Mouse (Mus musculus) forelimb bud, embryonic 11.5 days (tissue): ENCODE measurements around the gene Mndal.
"Not testable (repeated sequence)": the region's sequence is repeated elsewhere in the genome, so short reads cannot be mapped to it uniquely, and the experiment has no call there.

Source experiments
- DNase-seq: peaks from one replicate; pipeline ENCODE4 v3.0.0-alpha.2; 2012; ENCODE audit warnings: low read depth, low spot score

Gene Mndal

DNA sequence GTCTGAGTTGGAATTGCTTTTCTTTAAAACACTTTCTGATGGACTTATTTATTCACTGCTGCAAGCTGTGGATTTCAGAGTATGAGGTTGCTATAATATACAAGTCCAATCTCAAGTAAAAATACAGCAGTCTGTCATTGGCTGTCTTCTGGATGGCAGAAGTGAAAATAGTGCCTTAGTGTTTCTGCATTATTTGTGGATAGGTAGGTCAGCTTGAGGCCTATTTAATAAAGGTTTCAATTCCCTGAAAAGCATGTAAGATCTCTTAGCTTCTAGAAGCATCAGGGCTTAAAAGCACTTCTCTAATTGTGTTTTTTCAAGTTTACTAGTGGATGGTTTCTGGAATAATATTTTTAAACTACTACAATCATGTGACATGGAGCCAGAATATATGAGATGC lies 52.5 kb downstream of the Mndal start:
- DNase-seq, result not testable (repeated sequence)

DNA sequence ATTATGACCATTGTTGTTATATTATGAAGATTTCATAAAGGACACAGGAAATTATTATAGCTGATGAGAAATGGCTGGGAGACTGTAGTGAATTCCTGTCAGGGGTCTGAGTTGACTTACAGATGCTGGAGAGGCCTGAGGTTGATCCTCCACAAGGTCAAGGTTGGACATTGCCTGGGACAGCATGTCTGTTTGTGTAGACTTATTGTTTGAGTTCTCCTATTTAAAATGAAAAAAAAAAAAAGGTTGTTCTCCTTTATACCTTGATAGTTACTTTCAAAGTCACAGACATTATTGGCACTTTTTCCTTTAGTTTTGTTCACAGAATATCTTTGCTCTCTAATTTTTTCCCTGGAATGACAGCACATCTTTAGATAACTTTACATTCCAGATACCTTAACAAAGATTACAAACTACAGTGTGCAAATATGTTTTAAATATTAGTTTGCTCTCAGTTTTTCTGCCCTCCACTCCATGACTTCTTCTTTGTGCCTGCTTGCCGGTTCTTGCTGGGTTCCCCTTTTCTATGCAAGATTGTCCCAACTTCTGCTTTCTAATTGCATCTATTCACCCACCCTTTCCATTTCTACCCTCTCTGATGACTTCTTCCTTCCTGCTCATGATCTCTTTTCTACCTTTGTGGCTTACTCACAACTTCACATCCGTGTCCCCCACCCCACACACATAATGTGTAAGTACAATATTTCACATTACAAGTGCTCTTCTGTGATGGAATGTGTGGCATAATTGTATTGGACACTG lies 55.1 kb downstream of the Mndal start:
- not testable (repeated sequence) for DNase-seq

DNA sequence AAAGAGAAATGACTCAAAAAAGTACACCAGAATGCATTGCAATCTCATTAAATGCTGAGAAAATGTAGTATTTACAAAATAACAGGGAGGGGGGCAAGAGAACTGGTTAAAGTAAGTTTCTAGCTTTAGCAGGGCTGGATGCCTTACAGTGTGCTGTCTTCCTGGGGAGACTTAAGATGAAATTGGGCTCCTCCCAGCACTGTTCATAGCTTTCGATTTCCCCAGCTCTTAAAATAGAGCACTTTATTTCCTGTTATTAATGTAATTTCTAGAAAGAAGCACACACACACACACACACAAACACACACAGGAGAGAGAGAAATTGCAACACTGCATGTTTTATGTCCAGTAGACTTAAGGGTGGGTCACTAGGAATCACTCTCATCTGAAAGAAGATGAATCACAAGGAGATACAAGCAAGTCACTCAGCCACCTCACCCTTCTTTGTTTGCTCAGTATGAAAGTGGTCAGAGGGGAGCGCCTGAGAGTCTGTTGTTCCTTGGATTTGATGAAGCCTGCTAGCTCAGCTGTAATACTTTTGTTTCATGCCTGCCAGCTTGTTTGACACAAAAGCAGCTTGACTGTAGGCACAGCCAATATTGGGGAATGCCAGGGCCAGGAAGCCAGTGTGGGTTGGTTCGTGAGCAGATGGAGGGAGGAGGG lies 62.2 kb downstream of the Mndal start:
- not testable (repeated sequence) for DNase-seq

DNA sequence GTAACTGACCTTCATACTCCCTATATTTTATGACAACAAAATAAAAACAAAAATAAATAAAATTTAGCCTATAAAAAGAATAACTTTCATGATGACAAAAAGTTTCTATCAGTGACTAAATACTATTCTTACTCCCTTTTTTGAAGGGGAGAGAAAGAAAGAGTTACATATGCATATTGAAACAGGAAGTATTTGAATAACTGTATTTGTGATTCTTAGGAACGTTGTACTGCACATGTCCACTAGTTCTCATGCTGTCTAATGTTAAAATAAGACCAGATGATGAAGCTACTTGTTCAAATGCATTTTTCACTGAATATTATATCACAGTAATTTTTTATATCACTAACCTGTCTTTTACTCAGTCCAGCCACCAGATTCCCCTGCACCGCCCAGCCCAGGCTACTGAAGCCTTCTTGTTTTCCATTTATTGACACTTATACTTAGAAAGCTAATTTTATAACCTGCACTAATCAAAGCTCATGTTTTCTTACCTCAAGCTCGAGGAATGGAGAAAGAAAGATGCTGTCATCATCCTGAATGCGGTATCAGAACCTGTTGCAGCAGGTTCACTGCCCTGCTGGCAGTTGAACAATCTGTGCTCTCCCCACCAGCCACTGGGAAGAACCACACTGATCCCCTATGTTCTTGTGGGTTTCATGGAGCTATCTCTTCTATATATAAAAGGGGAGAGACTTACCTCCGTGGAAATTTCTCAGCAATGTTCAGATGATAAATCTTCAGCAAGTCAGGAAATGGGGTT lies 62.9 kb downstream of the Mndal start:
- not testable (repeated sequence) for DNase-seq

DNA sequence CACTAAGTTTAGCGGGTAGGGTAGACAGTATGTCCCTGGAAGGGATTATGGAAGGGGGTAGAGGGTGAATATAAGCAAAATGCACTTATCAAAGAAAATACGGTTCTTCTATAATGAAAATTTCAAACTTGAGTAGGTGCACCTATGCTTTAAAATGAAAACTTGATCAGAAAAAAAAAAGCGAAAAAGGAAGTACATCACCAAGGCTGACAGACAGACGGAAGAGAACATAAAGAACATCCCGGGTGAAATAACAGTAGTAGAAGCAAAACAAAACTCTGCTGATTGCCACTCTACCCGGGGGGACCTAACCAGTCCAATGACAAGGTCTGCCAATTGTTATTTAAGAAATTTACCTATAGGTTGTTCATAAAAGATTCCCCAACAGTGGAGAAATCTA lies 64.0 kb downstream of the Mndal start:
- not testable (repeated sequence) for DNase-seq

DNA sequence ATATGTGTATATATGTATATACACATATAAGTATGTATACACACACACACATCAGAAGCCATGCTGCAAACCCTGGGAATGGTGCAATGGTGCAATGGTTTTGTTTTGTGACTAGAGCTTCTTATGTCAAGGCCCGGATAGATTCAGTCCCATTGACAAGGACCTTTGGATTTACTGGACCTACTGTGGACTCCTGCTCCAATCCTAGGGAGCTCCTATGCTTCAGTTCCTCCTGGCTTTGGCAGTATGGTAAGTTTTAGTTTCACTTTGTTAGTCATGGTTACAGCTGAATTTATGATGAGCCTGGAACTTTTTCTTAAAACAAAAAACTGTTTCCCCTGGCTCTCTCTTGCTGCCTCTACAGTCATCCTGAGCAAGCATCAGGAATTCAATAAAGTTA lies 65.2 kb downstream of the Mndal start:
- not testable (repeated sequence) for DNase-seq

DNA sequence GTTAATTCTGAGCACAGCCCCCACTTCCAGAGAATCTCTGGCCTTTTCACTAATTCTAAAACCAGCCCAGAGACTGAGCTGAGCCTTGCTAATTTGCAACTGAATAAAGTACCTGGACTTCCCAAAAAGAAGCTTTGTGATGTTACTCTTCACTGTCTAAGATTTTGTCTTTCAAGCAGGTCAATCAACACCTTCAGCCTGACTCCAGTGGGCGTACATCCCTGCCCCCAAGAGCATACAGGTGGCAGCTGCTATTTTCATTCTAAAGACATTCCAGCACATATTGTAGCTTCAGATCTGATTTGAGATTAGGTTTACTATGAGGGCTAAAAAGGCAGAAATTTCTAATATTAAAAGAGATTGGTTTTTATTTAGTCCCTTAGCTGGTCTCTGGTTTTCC lies 73.7 kb downstream of the Mndal start:
- not testable (repeated sequence) for DNase-seq

DNA sequence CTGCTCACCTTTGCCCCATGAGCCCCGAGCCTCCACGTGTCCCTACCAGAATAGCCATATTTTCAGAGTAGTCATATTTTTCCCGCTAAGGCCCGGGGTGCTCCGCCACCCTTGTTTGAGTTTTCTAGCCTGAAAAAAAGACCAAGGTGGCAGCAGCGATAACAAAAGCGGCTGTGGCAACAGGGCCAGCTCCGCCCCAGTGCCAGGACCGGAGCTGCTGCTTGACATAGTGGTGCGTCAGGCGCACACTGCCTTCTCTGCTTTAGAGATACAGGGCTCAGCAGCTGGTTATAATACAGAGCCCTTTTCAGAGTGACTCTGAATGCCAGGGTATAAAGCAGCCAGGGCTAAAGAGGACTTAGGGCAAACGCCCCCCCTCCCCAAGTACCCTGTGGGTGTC lies 75.8 kb downstream of the Mndal start:
- DNase-seq, result no peak

DNA sequence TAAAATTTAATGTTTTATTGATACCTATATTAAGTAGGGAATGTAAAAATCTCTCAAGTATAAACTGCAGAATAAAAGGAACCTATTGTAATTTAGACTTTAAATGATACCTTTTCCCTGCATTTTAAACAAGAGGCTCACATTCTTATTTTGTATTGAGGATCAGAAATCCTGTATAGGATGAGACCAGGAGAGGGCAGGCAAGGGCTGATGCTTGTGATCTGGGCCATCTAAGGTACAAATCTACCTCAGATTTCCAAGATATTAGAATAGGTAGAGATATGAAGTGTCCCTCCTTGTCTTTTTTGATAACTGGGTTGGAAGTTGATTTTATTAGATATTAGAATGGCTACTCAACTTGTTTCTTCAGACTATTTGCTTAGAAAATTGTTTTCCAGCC lies 88.6 kb downstream of the Mndal start:
- DNase-seq, result peak; percentile 2

DNA sequence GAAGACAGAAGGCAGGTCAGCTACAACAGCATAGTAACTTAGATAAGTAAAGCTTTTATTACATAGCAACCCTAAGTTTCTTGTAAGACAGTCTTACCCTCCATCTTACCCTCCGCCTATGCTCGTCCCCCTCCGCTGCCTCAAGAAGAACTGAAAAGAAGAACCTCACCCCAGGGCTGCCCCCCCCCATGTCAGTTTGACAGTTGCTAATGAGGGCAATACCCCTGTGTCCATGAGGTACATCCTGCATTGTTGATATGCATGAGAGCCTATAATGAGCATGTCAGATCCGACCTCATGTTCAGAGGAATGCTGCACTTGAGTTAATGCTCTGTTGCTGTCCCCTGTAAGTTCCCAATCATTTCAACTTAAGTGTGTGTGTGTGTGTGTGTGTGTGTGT lies 89.4 kb downstream of the Mndal start:
- not testable (repeated sequence) for DNase-seq

DNA sequence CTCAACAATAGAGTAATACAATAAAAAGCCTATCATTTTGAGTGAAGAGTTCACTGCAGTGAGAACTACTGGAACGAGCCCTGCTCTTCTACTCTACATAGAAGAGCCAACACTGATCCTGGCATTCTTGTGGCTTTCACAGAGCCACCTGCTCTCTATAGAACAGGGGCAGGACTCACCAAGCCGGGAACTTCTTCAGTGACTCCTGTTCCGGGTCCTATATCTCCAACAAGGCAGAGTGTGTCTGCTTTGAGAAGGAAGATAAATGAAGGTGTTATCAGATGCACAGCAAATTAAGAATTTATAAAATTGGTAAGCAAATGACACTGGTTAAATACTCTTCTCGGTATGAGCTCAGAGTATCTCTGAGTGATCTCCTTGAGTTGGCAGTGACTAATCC lies 96.1 kb downstream of the Mndal start:
- DNase-seq, result not testable (repeated sequence)

DNA sequence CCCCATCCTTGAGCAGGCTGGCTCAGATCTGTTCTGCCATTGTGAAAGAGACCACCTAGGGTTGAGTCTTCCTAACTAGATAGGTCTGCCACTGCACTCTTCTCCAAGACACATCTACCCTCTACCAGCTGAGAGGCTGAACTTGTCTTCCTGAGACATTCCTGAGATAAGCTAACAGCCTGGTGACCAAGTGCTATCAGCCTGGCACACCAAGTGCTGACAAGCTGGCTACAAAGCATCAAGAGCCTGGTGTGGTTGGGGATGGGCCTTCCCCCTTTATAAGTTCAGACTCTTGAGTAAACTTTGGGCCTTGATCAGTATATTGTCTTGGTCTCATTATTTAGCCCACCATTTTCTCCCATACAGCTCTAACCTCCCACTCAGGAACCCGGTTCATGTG lies 97.5 kb downstream of the Mndal start:
- DNase-seq, result no peak

DNA sequence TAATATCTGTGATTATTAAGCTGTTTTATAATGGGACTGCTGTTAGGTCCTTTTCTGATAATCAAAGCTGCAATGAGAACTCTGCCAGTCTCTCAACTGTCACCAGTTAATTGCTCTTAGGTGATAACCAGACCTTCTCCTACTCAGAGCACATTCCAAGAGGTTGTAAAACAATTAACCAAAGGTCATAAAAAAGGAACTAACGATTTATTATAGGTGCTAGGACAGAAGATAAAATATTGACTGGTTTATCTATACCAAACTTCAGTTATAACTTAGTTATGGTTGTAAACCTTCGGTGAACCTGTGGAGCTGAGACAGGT lies 120.8 kb downstream of the Mndal start:
- not testable (repeated sequence) for DNase-seq

DNA sequence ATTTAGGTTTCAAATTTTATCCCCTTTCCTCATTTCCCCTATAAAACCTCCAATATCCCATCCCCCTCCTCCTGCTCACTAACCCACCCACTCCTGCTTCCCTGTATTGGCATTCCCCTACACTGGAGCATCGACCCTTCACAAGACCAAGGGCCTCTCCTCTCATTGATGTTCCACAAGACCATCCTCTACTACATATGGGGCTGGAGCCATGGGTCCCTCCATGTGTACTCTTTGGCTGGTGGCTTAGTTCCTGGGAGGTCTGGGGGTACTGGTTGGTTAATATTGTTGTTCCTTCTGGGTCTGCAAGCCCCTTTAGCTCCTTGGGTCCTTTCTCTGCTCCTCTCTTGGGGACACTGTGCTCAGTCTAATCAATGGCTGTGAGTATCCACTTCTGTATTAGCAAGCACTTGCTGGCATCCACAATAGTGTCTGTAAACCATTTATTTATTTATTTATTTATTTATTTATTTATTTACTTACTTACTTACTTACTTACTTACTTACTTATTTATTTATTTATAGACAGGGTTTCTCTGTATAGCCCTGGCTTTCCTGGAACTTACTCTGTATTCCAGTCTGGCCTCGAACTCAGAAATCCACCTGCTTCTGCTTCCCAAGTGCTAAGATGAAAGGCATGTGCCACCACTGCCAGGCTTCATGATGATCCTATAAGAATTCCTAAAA lies 121.4 kb downstream of the Mndal start:
- not testable (repeated sequence) for DNase-seq

DNA sequence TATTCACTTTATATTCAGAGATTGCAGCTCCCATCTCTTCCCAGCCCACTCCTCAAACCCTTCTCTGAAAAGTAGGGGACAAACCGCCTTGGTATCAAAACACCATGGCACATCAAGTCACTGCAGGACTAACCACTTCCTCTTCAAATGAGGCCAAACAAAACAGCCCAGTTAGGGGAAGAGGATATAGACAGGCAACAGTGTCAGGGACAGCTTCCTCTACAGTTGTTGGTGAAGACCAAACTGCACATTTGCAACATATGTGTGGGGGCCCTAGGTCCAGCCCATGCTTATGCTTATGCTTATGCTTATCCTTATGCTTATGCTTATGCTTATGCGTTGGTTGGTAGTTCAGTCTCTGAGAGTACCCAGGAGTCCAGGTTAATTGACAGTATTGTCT lies 133.0 kb downstream of the Mndal start:
- not testable (repeated sequence) for DNase-seq

DNA sequence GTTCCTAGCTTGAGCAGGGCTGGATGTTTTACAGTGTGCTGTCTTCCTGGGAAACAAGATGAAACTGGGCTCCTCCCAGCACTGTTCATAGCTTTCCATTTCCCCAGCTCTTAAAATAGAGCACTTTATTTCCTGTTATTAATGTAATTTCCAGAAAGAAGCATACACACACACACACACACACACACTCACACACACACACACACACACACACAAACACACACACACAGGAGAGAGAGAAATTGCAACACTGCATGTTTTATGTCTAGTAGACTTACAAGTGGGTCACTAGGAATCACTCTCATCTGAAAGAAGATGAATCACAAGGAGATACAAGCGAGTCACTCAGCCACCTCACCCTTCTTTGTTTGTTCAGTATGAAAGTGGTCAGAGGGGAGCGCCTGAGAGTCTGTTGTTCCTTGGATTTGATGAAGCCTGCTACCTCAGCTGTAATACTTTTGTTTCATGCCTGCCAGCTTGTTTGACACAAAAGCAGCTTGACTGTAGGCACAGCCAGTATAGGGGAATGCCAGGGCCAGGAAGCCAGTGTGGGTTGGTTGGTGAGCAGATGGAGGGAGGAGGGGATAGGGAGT lies 139.5 kb downstream of the Mndal start:
- DNase-seq, result not testable (repeated sequence)

DNA sequence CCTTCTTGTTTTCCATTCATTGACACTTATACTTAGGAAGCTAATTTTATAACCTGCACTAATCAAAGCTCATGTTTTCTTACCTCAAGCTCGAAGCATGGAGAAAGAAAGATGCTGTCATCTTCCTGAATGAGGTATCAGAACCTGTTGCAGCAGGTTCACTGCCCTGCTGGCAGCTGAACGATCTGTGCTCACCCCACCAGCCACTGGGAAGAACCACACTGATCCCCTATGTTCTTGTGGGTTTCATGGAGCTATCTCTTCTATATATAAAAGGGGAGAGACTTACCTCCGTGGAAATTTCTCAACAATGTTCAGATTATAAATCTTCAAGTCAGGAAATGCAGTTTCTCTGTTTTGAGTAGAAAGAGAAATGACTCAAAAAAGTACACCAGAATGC lies 140.1 kb downstream of the Mndal start:
- not testable (repeated sequence) for DNase-seq

DNA sequence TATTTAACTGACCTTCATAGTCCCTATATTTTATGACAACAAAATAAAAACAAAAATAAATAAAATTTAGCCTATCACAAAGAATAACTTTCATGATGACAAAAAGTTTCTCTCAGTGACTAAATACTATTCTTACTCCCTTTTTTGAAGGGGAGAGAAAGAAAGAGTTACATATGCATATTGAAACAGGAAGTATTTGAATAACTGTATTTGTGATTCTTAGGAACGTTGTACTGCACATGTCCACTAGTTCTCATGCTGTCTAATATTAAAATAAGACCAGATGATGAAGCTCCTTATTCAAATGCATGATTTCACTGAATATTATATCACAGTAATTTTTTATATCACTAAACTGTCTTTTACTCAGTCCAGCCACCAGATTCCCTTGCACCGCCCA lies 140.5 kb downstream of the Mndal start:
- DNase-seq, result not testable (repeated sequence)
